Mouse (Mus musculus) heart, embryonic 11.5 days (tissue): ENCODE measurements around the gene Macrod2. TPM values are rescaled to one million over a fixed set of nuclear protein-coding genes. Genes with fewer than 3 reads are reported as not detected.

Source experiments
- ATAC-seq: fragments of 200-750 bp; cut with Nextera tagmentation; replicated peaks from 2 replicates; pipeline ENCODE4 v1.8.0; 2017; ENCODE audit warnings: moderate library complexity; ENCODE audit not compliant: insufficient number of reproducible peaks, low FRiP score, low TSS enrichment
- H3K27ac ChIP-seq: fragments of 300-500 bp; sonication (generic); 2 replicates; pipeline ENCODE4 v1.5.1; 2014; ENCODE audit warnings: mild to moderate bottlenecking, low read depth, low read length
- H3K27me3 ChIP-seq: fragments of 300-500 bp; sonication (generic); 2 replicates; pipeline ENCODE4 v1.6.1; 2014; ENCODE audit warnings: mild to moderate bottlenecking, low read length, mixed read lengths; ENCODE audit not compliant: control insufficient read depth, insufficient read depth
- H3K36me3 ChIP-seq: fragments of 300-500 bp; sonication (generic); 2 replicates; pipeline ENCODE4 v1.6.1; 2014; ENCODE audit warnings: mild to moderate bottlenecking, low read length, moderate library complexity, mixed read lengths; ENCODE audit not compliant: control insufficient read depth, insufficient read depth
- H3K4me1 ChIP-seq: fragments of 300-500 bp; sonication (generic); 2 replicates; pipeline ENCODE4 v1.6.1; 2014; ENCODE audit warnings: low read length; ENCODE audit not compliant: control insufficient read depth, insufficient read depth
- H3K4me2 ChIP-seq: fragments of 300-500 bp; sonication (generic); 2 replicates; pipeline ENCODE4 v1.6.1; 2014; ENCODE audit warnings: mild to moderate bottlenecking, moderate library complexity
- H3K4me3 ChIP-seq: fragments of 300-500 bp; sonication (generic); 2 replicates; pipeline ENCODE4 v1.5.1; 2014; ENCODE audit warnings: low read depth, low read length
- H3K9ac ChIP-seq: fragments of 300-500 bp; sonication (generic); 2 replicates; pipeline ENCODE4 v1.6.1; 2014; ENCODE audit warnings: mild to moderate bottlenecking, low read depth, low read length, moderate library complexity
- H3K9me3 ChIP-seq: fragments of 300-500 bp; sonication (generic); replicated peaks from 2 replicates; pipeline ENCODE4 v1.6.1; 2016; ENCODE audit warnings: low read length; ENCODE audit not compliant: control insufficient read depth
- WGBS: fragments of 180-500 bp; shearing (Covaris S2); extraction: QIAGEN DNeasy Blood & Tissue Kit; methylation state at CpG from one replicate; pipeline ENCODE4 v1.1.7; 2014; ENCODE audit not compliant: insufficient replicate concordance; 5-methylcytosine and 5-hydroxymethylcytosine counted together
- polyA plus RNA-seq: library from polyadenylated mRNA; unstranded; fragments of >200 nt; fragmentation: Nextera tagmentation; extraction: Ambion mirVana; gene quantifications from 2 replicates; pipeline ENCODE4 v1.2.1, GENCODE M21; 2014

The Macrod2 gene
- polyA plus RNA-seq, 1 experiment from 2014 or later: 20.5 TPM

DNA sequence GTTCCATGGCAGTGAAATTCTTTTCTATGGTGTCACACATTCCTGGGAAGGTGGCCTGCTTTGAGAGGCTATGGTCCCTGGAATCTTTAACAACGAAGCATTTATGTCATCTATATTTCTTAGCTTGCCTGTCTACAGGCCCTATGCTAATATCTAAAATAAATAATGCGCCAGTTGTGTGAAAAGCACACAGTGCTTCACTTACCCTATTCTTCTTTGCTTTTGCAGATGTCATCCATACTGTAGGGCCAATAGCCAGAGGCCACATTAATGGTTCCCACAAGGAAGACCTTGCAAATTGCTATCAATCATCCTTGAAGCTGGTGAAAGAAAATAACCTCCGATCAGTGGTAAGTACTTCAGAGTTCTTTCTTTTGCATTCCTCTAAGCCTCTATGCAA lies 1119.9 kb downstream of the Macrod2 start:
- H3K9ac ChIP-seq: no peak overlapping the region
- H3K9me3 ChIP-seq: no peaks in the 10 kb centered on the region
- H3K4me3 ChIP-seq: no peak overlapping the region
- H3K36me3 ChIP-seq: no peaks in the 10 kb centered on the region
- no peak overlapping the region for H3K27ac ChIP-seq
- no peaks in the 10 kb centered on the region for H3K27me3 ChIP-seq
- no peaks in the 10 kb centered on the region for H3K4me1 ChIP-seq
- 69% methylated on average over 3 of the region's 3 CpGs for WGBS
- no peak overlapping the region for H3K4me2 ChIP-seq
- ATAC-seq: no peak

DNA sequence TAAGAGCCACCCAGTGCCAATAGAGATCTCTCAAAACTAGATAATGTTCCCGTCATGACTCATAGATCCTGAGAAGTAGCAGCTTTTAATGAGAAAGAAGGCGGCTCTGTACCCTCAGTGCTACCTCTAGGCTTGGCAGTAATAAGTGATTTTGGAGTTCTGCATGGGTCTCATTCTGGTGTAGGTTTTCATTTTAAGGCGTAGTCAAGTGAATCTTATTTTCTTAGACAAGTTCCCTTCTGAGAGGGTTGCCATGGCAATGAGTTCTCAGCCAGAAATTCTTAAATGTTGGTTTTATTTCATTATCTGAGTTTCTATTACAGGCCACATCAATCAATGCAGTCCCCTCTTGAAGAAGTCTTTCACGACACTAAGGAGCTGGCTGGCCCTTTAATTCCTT lies 1127.0 kb downstream of the Macrod2 start:
- no peaks in the 10 kb centered on the region for H3K9me3 ChIP-seq
- 75% methylated on average over 4 of the region's 4 CpGs for WGBS
- no peak overlapping the region for H3K27ac ChIP-seq
- no peak overlapping the region for H3K4me3 ChIP-seq
- H3K4me2 ChIP-seq: no peak overlapping the region
- H3K9ac ChIP-seq: no peak overlapping the region
- no peak for ATAC-seq
- H3K27me3 ChIP-seq: no peaks in the 10 kb centered on the region
- no peaks in the 10 kb centered on the region for H3K36me3 ChIP-seq
- H3K4me1 ChIP-seq: no peaks in the 10 kb centered on the region

DNA sequence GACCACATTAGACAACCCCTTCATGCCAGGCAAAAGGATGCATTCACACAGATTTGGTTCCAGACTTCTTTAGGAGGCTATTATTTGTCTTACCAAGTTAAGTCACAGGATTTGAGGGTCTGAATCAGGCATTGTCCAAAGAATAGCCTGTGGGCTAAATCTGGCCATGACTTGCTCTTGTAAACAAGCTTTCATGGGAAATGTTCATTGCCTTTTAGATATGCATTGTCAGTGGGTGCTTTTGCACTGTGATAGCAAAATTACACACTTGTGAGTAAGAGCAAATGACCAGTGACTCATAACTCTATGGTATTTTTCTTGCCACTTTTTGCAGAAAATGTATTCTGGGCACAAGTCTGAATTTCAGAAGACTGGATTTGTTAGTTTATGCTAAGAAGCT lies 1150.8 kb downstream of the Macrod2 start:
- Histone ChIP-seq H3K27ac (no peak overlapping the region), H3K4me1 (no peaks in the 10 kb centered on the region), H3K36me3 (no peaks in the 10 kb centered on the region), H3K4me3 (no peak overlapping the region), H3K9me3 (no peaks in the 10 kb centered on the region), H3K9ac (no peak overlapping the region), H3K4me2 (no peak overlapping the region), H3K27me3 (no peaks in the 10 kb centered on the region)
- no peak for ATAC-seq

- H3K4me2 ChIP-seq: no peak overlapping the region
- H3K27ac ChIP-seq: no peak overlapping the region
- H3K4me1 ChIP-seq: no peaks in the 10 kb centered on the region
- ATAC-seq: no peak
- H3K9ac ChIP-seq: no peak overlapping the region
- 72% methylated on average over 1 of the region's 1 CpGs for WGBS
- H3K4me3 ChIP-seq: no peak overlapping the region
- H3K27me3 ChIP-seq: no peaks in the 10 kb centered on the region
- no peaks in the 10 kb centered on the region for H3K9me3 ChIP-seq
- no peaks in the 10 kb centered on the region for H3K36me3 ChIP-seq
Observed at GRCm38 (mm10) chr2:141551701-141552100, 1156.6 kb downstream of the Macrod2 start.

DNA sequence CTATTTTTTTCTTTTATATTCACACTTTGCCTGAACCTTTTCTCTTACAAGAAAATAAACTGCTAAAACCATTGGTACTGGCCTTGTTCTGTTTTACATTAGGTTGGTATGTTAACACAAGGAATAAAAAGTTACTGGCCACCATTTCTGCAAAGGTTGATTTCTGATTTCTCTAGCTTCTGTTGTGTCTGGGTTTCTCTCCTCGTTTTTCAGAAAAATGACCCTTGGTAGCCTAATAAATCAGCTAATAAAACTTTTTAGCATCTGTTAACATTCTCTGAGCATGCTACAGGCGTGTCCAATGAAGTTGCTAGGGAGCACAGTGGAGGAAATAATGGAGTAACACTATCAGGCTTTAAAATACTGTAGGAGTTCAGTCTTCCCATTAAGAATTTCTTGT lies 1161.6 kb downstream of the Macrod2 start:
- Histone ChIP-seq H3K27ac (no peak overlapping the region), H3K36me3 (no peaks in the 10 kb centered on the region), H3K4me2 (no peak overlapping the region), H3K27me3 (no peaks in the 10 kb centered on the region), H3K4me3 (no peak overlapping the region), H3K9me3 (no peaks in the 10 kb centered on the region), H3K4me1 (no peaks in the 10 kb centered on the region), H3K9ac (no peak overlapping the region)
- no peak for ATAC-seq
- WGBS: 57% methylated on average over 2 of the region's 2 CpGs

DNA sequence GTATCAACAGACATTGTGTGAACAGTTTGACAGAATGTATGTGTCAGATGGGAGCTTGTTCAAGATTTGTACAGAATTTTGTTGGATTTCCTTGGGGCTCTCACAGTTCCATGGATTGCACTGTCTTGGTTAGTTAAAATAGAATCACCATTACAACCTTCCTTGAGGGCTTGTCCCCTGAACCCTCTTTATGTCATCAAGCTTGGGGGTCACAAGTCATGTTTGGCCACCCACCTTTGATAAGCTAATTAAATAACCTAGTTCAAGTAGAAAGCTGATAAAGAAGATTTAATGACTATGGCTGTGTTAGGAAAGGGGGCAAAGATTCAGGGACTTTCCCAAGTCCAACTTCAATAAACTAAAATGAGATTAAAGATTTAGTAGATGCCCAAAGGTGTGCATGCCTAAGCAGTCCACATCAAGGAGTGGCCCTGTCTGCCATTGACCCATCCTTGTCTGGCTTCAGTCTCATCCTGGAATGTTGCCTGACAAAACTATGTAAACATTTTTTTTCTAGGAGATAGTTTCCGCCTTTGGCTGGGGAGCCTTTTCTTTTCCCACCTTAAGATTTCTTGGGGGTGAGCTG lies 1163.2 kb downstream of the Macrod2 start:
- 70% methylated on average over 1 of the region's 1 CpGs for WGBS
- no peak for ATAC-seq
- H3K27ac ChIP-seq: no peak overlapping the region

GRCm38 (mm10) chr2:141565986-141566385 lies 1170.9 kb downstream of the Macrod2 start:
- no peak overlapping the region for H3K4me3 ChIP-seq
- H3K9ac ChIP-seq: no peak overlapping the region
- no peaks in the 10 kb centered on the region for H3K9me3 ChIP-seq
- H3K27ac ChIP-seq: no peak overlapping the region
- no peak overlapping the region for H3K4me2 ChIP-seq
- no peaks in the 10 kb centered on the region for H3K27me3 ChIP-seq
- ATAC-seq: no peak
- no peaks in the 10 kb centered on the region for H3K4me1 ChIP-seq
- WGBS: 51% methylated on average over 3 of the region's 3 CpGs
- H3K36me3 ChIP-seq: no peaks in the 10 kb centered on the region

More for the DNA sequence above, 1163.2 kb downstream of the Macrod2 start:
- H3K9ac ChIP-seq: no peak overlapping the region
- no peak overlapping the region for H3K4me2 ChIP-seq
- H3K36me3 ChIP-seq: no peaks in the 10 kb centered on the region
- no peaks in the 10 kb centered on the region for H3K9me3 ChIP-seq
- no peak overlapping the region for H3K4me3 ChIP-seq
- H3K27me3 ChIP-seq: no peaks in the 10 kb centered on the region
- H3K4me1 ChIP-seq: no peaks in the 10 kb centered on the region

- Histone ChIP-seq H3K27me3 (no peaks in the 10 kb centered on the region), H3K4me1 (no peaks in the 10 kb centered on the region), H3K27ac (no peak overlapping the region), H3K9me3 (no peaks in the 10 kb centered on the region), H3K36me3 (no peaks in the 10 kb centered on the region), H3K4me2 (no peak overlapping the region), H3K9ac (no peak overlapping the region), H3K4me3 (no peak overlapping the region)
- no peak for ATAC-seq
- WGBS: 68% methylated on average over 3 of the region's 3 CpGs
Observed at GRCm38 (mm10) chr2:141571360-141571759, 1176.3 kb downstream of the Macrod2 start.

DNA sequence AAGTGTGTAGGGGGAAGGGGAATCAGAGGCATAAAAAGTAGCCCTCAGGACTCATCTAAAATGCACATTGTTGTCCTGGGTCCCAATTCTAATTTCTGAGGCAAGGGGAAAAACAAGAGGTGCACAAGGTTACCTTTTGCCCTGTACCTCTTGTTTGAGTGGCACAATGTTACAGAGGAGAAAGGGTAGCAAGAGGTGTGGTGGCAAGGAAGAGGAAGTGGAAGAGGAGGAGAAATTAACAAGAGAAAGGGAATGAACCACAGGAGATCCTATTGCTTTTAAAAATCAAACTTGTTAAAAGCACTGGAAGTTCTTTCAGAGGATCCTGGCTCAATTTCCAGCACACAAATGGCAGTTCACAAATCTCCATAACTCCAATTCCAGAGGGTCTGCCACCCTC lies 1183.1 kb downstream of the Macrod2 start:
- Histone ChIP-seq H3K9me3 (no peaks in the 10 kb centered on the region), H3K4me3 (no peak overlapping the region), H3K36me3 (no peaks in the 10 kb centered on the region), H3K9ac (no peak overlapping the region), H3K27me3 (no peaks in the 10 kb centered on the region), H3K4me1 (no peaks in the 10 kb centered on the region), H3K27ac (no peak overlapping the region), H3K4me2 (no peak overlapping the region)
- no peak for ATAC-seq
